Mouse (Mus musculus): ENCODE measurements around the gene Fbxw8. TPM values are rescaled to one million over a fixed set of nuclear protein-coding genes. Genes with fewer than 3 reads are reported as not detected.

Gene Fbxw8
- total and polyA plus RNA-seq, 2 experiments from 2014 or later: 14.4 to 43.0 TPM

- WGBS: under 1% methylated on average over 38 of the region's 63 CpGs
- Histone ChIP-seq H3K36me3 (ENCODE audit: insufficient read depth, low read length) (no peaks in the 10 kb centered on the region), H3K4me1 (ENCODE audit: insufficient read depth, low read length) (peaks cover 18% of the 10 kb centered on the region; the same call in 1 of the 2 replicates), H3K9ac (replicated peaks; ENCODE audit: low read length, poor library complexity, severe bottlenecking) (peak within 1 kb of the TSS; percentile 40), H3K4me3 (ENCODE audit: low read depth, low read length) (peak within 1 kb of the TSS; percentile 65), H3K4me2 (ENCODE audit: low read depth, low read length, poor library complexity, severe bottlenecking) (peak within 1 kb of the TSS; percentile 99), H3K27me3 (ENCODE audit: insufficient read depth, low read length) (peaks cover 33% of the 10 kb centered on the region), H3K9me3 (ENCODE audit: low read length) (no peaks in the 10 kb centered on the region), H3K27ac (ENCODE audit: low read depth, low read length) (no peak within 1 kb of the TSS)
- DNase-seq (ENCODE audit: low spot score): no peak
- no peak for ATAC-seq (ENCODE audit: low FRiP score)
- no peak for TF ChIP-seq CTCF (IDR thresholded peaks at IDR 0.05)
Observed at GRCm38 (mm10) chr5:118027698-118028190, 127.5 kb downstream of the Fbxw8 start, which contains the start of gene Tesc. Tesc (plus strand) TSS chr5:118027743.

GRCm38 (mm10) chr5:118027101-118027697, 128.1 kb downstream of the Fbxw8 start:
- no peaks in the 10 kb centered on the region for H3K36me3 ChIP-seq (ENCODE audit: insufficient read depth, low read length)
- peak overlapping the region; percentile 99 for H3K4me2 ChIP-seq (ENCODE audit: low read depth, low read length, poor library complexity, severe bottlenecking)
- TF ChIP-seq CTCF (IDR thresholded peaks at IDR 0.05): no peak
- H3K4me1 ChIP-seq (ENCODE audit: insufficient read depth, low read length): peaks cover 18% of the 10 kb centered on the region; the same call in 1 of the 2 replicates
- ATAC-seq (ENCODE audit: low FRiP score) (no peak), DNase-seq (ENCODE audit: low spot score) (no peak)
- WGBS: 3% methylated on average over 27 of the region's 39 CpGs
- H3K27ac ChIP-seq (ENCODE audit: low read depth, low read length): no peak overlapping the region
- H3K9ac ChIP-seq (replicated peaks; ENCODE audit: low read length, poor library complexity, severe bottlenecking): peak overlapping the region; percentile 40
- peaks cover 33% of the 10 kb centered on the region for H3K27me3 ChIP-seq (ENCODE audit: insufficient read depth, low read length)
- peak overlapping the region; percentile 65 for H3K4me3 ChIP-seq (ENCODE audit: low read depth, low read length)
- no peaks in the 10 kb centered on the region for H3K9me3 ChIP-seq (ENCODE audit: low read length)

GRCm38 (mm10) chr5:118026343-118026742, 128.9 kb downstream of the Fbxw8 start:
- TF ChIP-seq CTCF (IDR thresholded peaks at IDR 0.05): no peak
- no peaks in the 10 kb centered on the region for H3K36me3 ChIP-seq (ENCODE audit: insufficient read depth, low read length)
- DNase-seq (ENCODE audit: low spot score) (no peak), ATAC-seq (ENCODE audit: low FRiP score) (no peak)
- no peak overlapping the region for H3K4me3 ChIP-seq (ENCODE audit: low read depth, low read length)
- WGBS: 5% methylated on average over 13 of the region's 13 CpGs
- no peak overlapping the region for H3K4me2 ChIP-seq (ENCODE audit: low read depth, low read length, poor library complexity, severe bottlenecking)
- H3K9me3 ChIP-seq (ENCODE audit: low read length): no peaks in the 10 kb centered on the region
- H3K27me3 ChIP-seq (ENCODE audit: insufficient read depth, low read length): peaks cover 33% of the 10 kb centered on the region
- H3K27ac ChIP-seq (ENCODE audit: low read depth, low read length): no peak overlapping the region
- H3K4me1 ChIP-seq (ENCODE audit: insufficient read depth, low read length): peaks cover 18% of the 10 kb centered on the region; the same call in 1 of the 2 replicates
- H3K9ac ChIP-seq (replicated peaks; ENCODE audit: low read length, poor library complexity, severe bottlenecking): no peak overlapping the region

- DNase-seq (ENCODE audit: low spot score): no peak
- Histone ChIP-seq H3K27ac (ENCODE audit: low read depth, low read length) (no peak overlapping the region), H3K4me2 (ENCODE audit: low read depth, low read length, poor library complexity, severe bottlenecking) (no peak overlapping the region), H3K27me3 (ENCODE audit: insufficient read depth, low read length) (peaks cover 30% of the 10 kb centered on the region), H3K9me3 (ENCODE audit: low read length) (no peaks in the 10 kb centered on the region), H3K4me1 (ENCODE audit: insufficient read depth, low read length) (peaks cover 18% of the 10 kb centered on the region; the same call in 1 of the 2 replicates), H3K9ac (replicated peaks; ENCODE audit: low read length, poor library complexity, severe bottlenecking) (no peak overlapping the region), H3K4me3 (ENCODE audit: low read depth, low read length) (no peak overlapping the region), H3K36me3 (ENCODE audit: insufficient read depth, low read length) (no peaks in the 10 kb centered on the region)
- WGBS: 9% methylated on average over 12 of the region's 12 CpGs
- no peak for TF ChIP-seq CTCF (IDR thresholded peaks at IDR 0.05)
- ATAC-seq (ENCODE audit: low FRiP score): no peak
Observed at GRCm38 (mm10) chr5:118025880-118026279, 129.4 kb downstream of the Fbxw8 start.

GRCm38 (mm10) chr5:118023053-118023452, 132.2 kb downstream of the Fbxw8 start:
- Histone ChIP-seq H3K36me3 (ENCODE audit: insufficient read depth, low read length) (no peaks in the 10 kb centered on the region), H3K9me3 (ENCODE audit: low read length) (no peaks in the 10 kb centered on the region), H3K4me2 (ENCODE audit: low read depth, low read length, poor library complexity, severe bottlenecking) (no peak overlapping the region), H3K9ac (replicated peaks; ENCODE audit: low read length, poor library complexity, severe bottlenecking) (no peak overlapping the region), H3K27me3 (ENCODE audit: insufficient read depth, low read length) (peaks cover 11% of the 10 kb centered on the region), H3K4me3 (ENCODE audit: low read depth, low read length) (no peak overlapping the region), H3K27ac (ENCODE audit: low read depth, low read length) (no peak overlapping the region), H3K4me1 (ENCODE audit: insufficient read depth, low read length) (peaks cover 5% of the 10 kb centered on the region; the same call in 1 of the 2 replicates)
- ATAC-seq (ENCODE audit: low FRiP score) (no peak), DNase-seq (ENCODE audit: low spot score) (no peak)
- WGBS: 89% methylated on average over 3 of the region's 3 CpGs
- TF ChIP-seq CTCF (IDR thresholded peaks at IDR 0.05): no peak

- Histone ChIP-seq H3K4me2 (ENCODE audit: low read depth, low read length, poor library complexity, severe bottlenecking) (no peak overlapping the region), H3K4me1 (ENCODE audit: insufficient read depth, low read length) (no peaks in the 10 kb centered on the region), H3K27me3 (ENCODE audit: insufficient read depth, low read length) (no peaks in the 10 kb centered on the region), H3K27ac (ENCODE audit: low read depth, low read length) (no peak overlapping the region), H3K9me3 (ENCODE audit: low read length) (no peaks in the 10 kb centered on the region), H3K9ac (replicated peaks; ENCODE audit: low read length, poor library complexity, severe bottlenecking) (no peak overlapping the region), H3K36me3 (ENCODE audit: insufficient read depth, low read length) (no peaks in the 10 kb centered on the region), H3K4me3 (ENCODE audit: low read depth, low read length) (no peak overlapping the region)
- WGBS: 65% methylated on average over 11 of the region's 11 CpGs
- TF ChIP-seq CTCF (IDR thresholded peaks at IDR 0.05): no peak
- DNase-seq (ENCODE audit: low spot score) (no peak), ATAC-seq (ENCODE audit: low FRiP score) (no peak)
Observed at GRCm38 (mm10) chr5:118019905-118020304, 135.4 kb downstream of the Fbxw8 start.
